Mouse (Mus musculus): ENCODE results near the gene Olfr202. TPM values are rescaled to one million over a fixed set of nuclear protein-coding genes. Genes with fewer than 3 reads are reported as not detected.
"Not testable (repeated sequence)": the region's sequence is repeated elsewhere in the genome, so short reads cannot be mapped to it uniquely, and the experiment has no call there.

Olfr202 gene
- polyA plus RNA-seq, 1 experiment from 2014 or later: not detected

GRCm38 (mm10) chr16:59283476-59283875 is 3.1 kb downstream of the Olfr202 start:
- no peak for ATAC-seq (ENCODE audit: low FRiP score, low TSS enrichment)
- no peak overlapping the region for H3K4me3 ChIP-seq (ENCODE audit: low read depth, low read length)
- 54% methylated on average over 1 of the region's 1 CpGs for WGBS
- H3K4me1 ChIP-seq (replicated peaks; ENCODE audit: control insufficient read depth, insufficient read depth): no peaks in the 10 kb centered on the region
- DNase-seq (ENCODE audit: low spot score): no peak
- H3K4me2 ChIP-seq (replicated peaks; ENCODE audit: low read depth): no peak overlapping the region
- H3K9ac ChIP-seq (ENCODE audit: low read length): no peak overlapping the region
- no peaks in the 10 kb centered on the region for H3K27me3 ChIP-seq (ENCODE audit: control insufficient read depth, insufficient read depth, low read length)
- no peak overlapping the region for H3K27ac ChIP-seq (replicated peaks)
- H3K9me3 ChIP-seq (ENCODE audit: control insufficient read depth, low read length): no peaks in the 10 kb centered on the region
- TF ChIP-seq EP300 (optimal IDR thresholded peaks at IDR 0.05) (no peak), CTCF (IDR thresholded peaks at IDR 0.05; ENCODE audit: low read depth) (no peak)
- H3K36me3 ChIP-seq (ENCODE audit: control insufficient read depth, insufficient read depth, low read length): no peaks in the 10 kb centered on the region

- TF ChIP-seq CTCF (IDR thresholded peaks at IDR 0.05; ENCODE audit: low read depth) (no peak), EP300 (optimal IDR thresholded peaks at IDR 0.05) (no peak)
- no peak for ATAC-seq (ENCODE audit: low FRiP score, low TSS enrichment)
- 74% methylated on average over 3 of the region's 3 CpGs for WGBS
Observed at GRCm38 (mm10) chr16:59280542-59280941, 6.1 kb downstream of the Olfr202 start.

GRCm38 (mm10) chr16:59272532-59272931 is 14.1 kb downstream of the Olfr202 start, which contains the start of gene Olfr201:
Gene Olfr201, minus strand, starts transcription at chr16:59272632.
- not testable (repeated sequence) for DNase-seq (ENCODE audit: low spot score); H3K4me2 ChIP-seq (replicated peaks; ENCODE audit: low read depth); H3K27me3 ChIP-seq (ENCODE audit: control insufficient read depth, insufficient read depth, low read length); H3K27ac ChIP-seq (replicated peaks); H3K9me3 ChIP-seq (ENCODE audit: control insufficient read depth, low read length); ATAC-seq (ENCODE audit: low FRiP score, low TSS enrichment); H3K9ac ChIP-seq (ENCODE audit: low read length); H3K4me1 ChIP-seq (replicated peaks; ENCODE audit: control insufficient read depth, insufficient read depth); H3K4me3 ChIP-seq (ENCODE audit: low read depth, low read length); H3K36me3 ChIP-seq (ENCODE audit: control insufficient read depth, insufficient read depth, low read length)
- 85% methylated on average over 4 of the region's 4 CpGs for WGBS

More at GRCm38 (mm10) chr16:59280542-59280941, 6.1 kb downstream of the Olfr202 start:
- no peak overlapping the region for H3K9ac ChIP-seq (ENCODE audit: low read length)
- no peaks in the 10 kb centered on the region for H3K36me3 ChIP-seq (ENCODE audit: control insufficient read depth, insufficient read depth, low read length)
- no peak overlapping the region for H3K4me3 ChIP-seq (ENCODE audit: low read depth, low read length)
- no peaks in the 10 kb centered on the region for H3K4me1 ChIP-seq (replicated peaks; ENCODE audit: control insufficient read depth, insufficient read depth)
- no peaks in the 10 kb centered on the region for H3K27me3 ChIP-seq (ENCODE audit: control insufficient read depth, insufficient read depth, low read length)
- no peak overlapping the region for H3K4me2 ChIP-seq (replicated peaks; ENCODE audit: low read depth)
- no peak for DNase-seq (ENCODE audit: low spot score)
- H3K27ac ChIP-seq (replicated peaks): no peak overlapping the region
- no peaks in the 10 kb centered on the region for H3K9me3 ChIP-seq (ENCODE audit: control insufficient read depth, low read length)

- H3K4me2 ChIP-seq (replicated peaks; ENCODE audit: low read depth); H3K9me3 ChIP-seq (ENCODE audit: control insufficient read depth, low read length); H3K27ac ChIP-seq (replicated peaks); H3K27me3 ChIP-seq (ENCODE audit: control insufficient read depth, insufficient read depth, low read length); ATAC-seq (ENCODE audit: low FRiP score, low TSS enrichment); H3K9ac ChIP-seq (ENCODE audit: low read length); DNase-seq (ENCODE audit: low spot score); H3K4me3 ChIP-seq (ENCODE audit: low read depth, low read length); H3K36me3 ChIP-seq (ENCODE audit: control insufficient read depth, insufficient read depth, low read length); H3K4me1 ChIP-seq (replicated peaks; ENCODE audit: control insufficient read depth, insufficient read depth): not testable (repeated sequence)
- 66% methylated on average over 4 of the region's 4 CpGs for WGBS
Observed at GRCm38 (mm10) chr16:59269097-59269496, 17.5 kb downstream of the Olfr202 start.

GRCm38 (mm10) chr16:59249684-59250083 is 36.9 kb downstream of the Olfr202 start:
- WGBS: 85% methylated on average over 17 of the region's 17 CpGs

More at GRCm38 (mm10) chr16:59249684-59250083, 36.9 kb downstream of the Olfr202 start:
- Histone ChIP-seq H3K27me3 (ENCODE audit: control insufficient read depth, insufficient read depth, low read length) (no peaks in the 10 kb centered on the region), H3K27ac (replicated peaks) (no peak overlapping the region), H3K4me3 (ENCODE audit: low read depth, low read length) (no peak overlapping the region), H3K36me3 (ENCODE audit: control insufficient read depth, insufficient read depth, low read length) (no peaks in the 10 kb centered on the region), H3K9ac (ENCODE audit: low read length) (no peak overlapping the region), H3K4me2 (replicated peaks; ENCODE audit: low read depth) (no peak overlapping the region), H3K4me1 (replicated peaks; ENCODE audit: control insufficient read depth, insufficient read depth) (no peaks in the 10 kb centered on the region), H3K9me3 (ENCODE audit: control insufficient read depth, low read length) (no peaks in the 10 kb centered on the region)
- no peak for TF ChIP-seq CTCF (IDR thresholded peaks at IDR 0.05; ENCODE audit: low read depth)
- no peak for TF ChIP-seq EP300 (optimal IDR thresholded peaks at IDR 0.05)
- ATAC-seq (ENCODE audit: low FRiP score, low TSS enrichment) (no peak), DNase-seq (ENCODE audit: low spot score) (no peak)

Other genes starting within 250 kb of the Olfr202 start
- not detected in 2 replicates for gene Olfr187, start 247.0 kb downstream of the Olfr202 start, polyA plus RNA-seq (2015; fragmentation: Nextera tagmentation; extraction: Ambion mirVana)
- not detected in 2 replicates for gene Olfr190, start 208.8 kb downstream of the Olfr202 start, polyA plus RNA-seq (2015; fragmentation: Nextera tagmentation; extraction: Ambion mirVana)
- gene Olfr191, start 197.0 kb downstream of the Olfr202 start, polyA plus RNA-seq (2015; fragmentation: Nextera tagmentation; extraction: Ambion mirVana): not detected in 2 replicates
- gene Olfr193, start 174.9 kb downstream of the Olfr202 start, polyA plus RNA-seq (2015; fragmentation: Nextera tagmentation; extraction: Ambion mirVana): not detected in 2 replicates
- gene Olfr194, start 165.7 kb downstream of the Olfr202 start, polyA plus RNA-seq (2015; fragmentation: Nextera tagmentation; extraction: Ambion mirVana): not detected in 2 replicates
- gene Olfr195, start 139.7 kb downstream of the Olfr202 start, polyA plus RNA-seq (2015; fragmentation: Nextera tagmentation; extraction: Ambion mirVana): not detected in 2 replicates
- not detected in 2 replicates for gene Olfr196, start 116.3 kb downstream of the Olfr202 start, polyA plus RNA-seq (2015; fragmentation: Nextera tagmentation; extraction: Ambion mirVana)
- not detected in 2 replicates for gene Olfr198, start 83.3 kb downstream of the Olfr202 start, polyA plus RNA-seq (2015; fragmentation: Nextera tagmentation; extraction: Ambion mirVana)
- gene Olfr199, start 67.0 kb downstream of the Olfr202 start, polyA plus RNA-seq (2015; fragmentation: Nextera tagmentation; extraction: Ambion mirVana): not detected in 2 replicates
- gene Olfr201, start 14.2 kb downstream of the Olfr202 start, polyA plus RNA-seq (2015; fragmentation: Nextera tagmentation; extraction: Ambion mirVana): not detected in 2 replicates
- gene Olfr203, start 12.1 kb upstream of the Olfr202 start, polyA plus RNA-seq (2015; fragmentation: Nextera tagmentation; extraction: Ambion mirVana): not detected in 2 replicates
- not detected in 2 replicates for gene Olfr204, start 31.5 kb upstream of the Olfr202 start, polyA plus RNA-seq (2015; fragmentation: Nextera tagmentation; extraction: Ambion mirVana)
- not detected in 2 replicates for gene Olfr205, start 44.3 kb upstream of the Olfr202 start, polyA plus RNA-seq (2015; fragmentation: Nextera tagmentation; extraction: Ambion mirVana)
- not detected in 2 replicates for gene Olfr206, start 62.5 kb upstream of the Olfr202 start, polyA plus RNA-seq (2015; fragmentation: Nextera tagmentation; extraction: Ambion mirVana)
- not detected in 2 replicates for gene Olfr209, start 77.2 kb upstream of the Olfr202 start, polyA plus RNA-seq (2015; fragmentation: Nextera tagmentation; extraction: Ambion mirVana)
- gene Gabrr3, start 120.5 kb upstream of the Olfr202 start, polyA plus RNA-seq (2015; fragmentation: Nextera tagmentation; extraction: Ambion mirVana): not detected in 2 replicates
- gene Riox2, start 185.0 kb upstream of the Olfr202 start, polyA plus RNA-seq (2015; fragmentation: Nextera tagmentation; extraction: Ambion mirVana): 22.7 and 23.4 TPM in 2 replicates

Measured in stomach, postnatal 0 days (tissue).